Mouse (Mus musculus): ENCODE measurements around the gene C1qc. TPM values are rescaled to one million over a fixed set of nuclear protein-coding genes. Genes with fewer than 3 reads are reported as not detected.
A peak's percentile ranks its signal among the peaks of the same experiment; 100 is the strongest.

The C1qc gene
- total RNA-seq, 2 experiments from 2014 or later = 10.9 to 13.3 TPM

DNA sequence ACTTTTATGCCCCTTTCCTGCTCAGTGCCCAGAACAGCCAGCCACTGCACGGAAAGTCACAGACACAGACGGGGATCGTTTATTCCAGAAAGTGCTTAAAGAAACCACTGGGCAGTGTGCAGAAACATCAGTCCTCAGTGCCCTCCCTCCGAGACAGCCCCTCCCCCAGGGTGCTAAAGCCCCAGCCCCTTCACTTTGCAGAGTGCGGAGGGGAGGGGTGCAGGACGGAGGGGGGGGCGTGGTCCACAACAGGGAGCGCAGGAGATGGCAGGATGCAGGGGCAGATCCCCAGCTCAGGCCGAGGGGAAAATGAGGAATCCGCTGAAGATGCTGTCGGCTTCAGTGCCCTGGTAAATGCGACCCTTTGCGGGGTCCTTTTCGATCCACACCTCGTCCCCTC, 3.0 kb upstream of the C1qc start:
- DNase-seq = peak; percentile 26

DNA sequence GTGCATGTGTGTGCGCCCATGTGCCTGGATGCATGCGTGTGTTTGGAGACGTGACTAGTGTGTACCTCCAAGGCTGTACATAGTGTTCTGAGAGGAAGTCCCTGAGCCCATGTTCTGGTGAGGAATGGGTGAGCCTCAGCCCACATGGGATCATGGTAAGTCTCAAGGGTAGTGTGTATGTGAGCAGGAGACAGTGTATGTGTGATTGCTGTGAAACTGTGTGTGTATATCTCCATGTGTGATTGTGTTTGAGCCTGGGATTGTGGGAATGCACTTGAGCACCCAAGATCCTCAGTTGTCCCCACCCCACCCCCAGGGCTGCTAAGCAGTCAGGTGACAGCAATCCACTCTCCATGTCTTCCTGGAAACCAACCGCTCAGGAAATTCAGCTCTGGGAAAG, 2.0 kb upstream of the C1qc start:
- DNase-seq = no peak

DNA sequence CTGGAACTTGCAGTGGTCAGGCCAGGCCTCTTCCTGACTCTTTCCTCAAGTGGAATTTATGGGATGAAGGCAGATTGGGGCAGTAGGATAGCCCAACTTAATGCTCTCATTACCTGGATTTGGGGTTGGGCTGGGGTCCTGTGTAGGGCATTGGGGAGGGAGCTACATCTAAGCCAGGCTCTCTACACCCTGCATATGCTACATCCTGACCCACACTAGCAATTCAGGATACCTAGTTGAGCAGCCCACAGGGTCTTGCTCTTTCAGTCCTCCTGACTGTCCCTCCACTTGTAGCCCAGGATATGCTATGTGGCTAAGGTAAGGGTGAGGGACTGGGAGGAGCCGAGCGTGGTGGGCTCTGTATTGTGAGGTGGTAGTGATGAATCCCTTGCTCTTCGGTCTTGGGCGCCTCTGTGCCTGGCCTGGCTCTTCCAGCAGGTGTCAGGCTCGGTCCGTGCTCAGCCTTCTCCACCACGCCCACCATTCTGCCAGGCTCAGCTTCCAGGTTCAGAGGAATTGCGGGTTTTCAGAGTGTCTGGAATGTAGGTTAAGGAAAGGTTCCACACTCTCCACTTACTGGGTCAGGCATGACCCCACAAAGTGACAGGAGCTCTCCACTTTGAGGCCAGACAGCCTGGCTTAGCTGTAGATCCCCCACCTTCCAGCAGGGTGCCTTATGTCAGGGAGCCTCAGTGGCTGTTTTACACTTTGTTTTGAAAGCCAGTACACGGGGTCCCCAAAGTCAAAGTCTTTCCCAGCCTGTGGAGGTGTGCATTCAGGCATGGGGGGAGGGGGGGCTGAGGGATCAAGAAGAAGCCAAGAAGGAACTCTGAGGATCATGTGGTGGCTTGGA, 1.1 kb upstream of the C1qc start:
- DNase-seq = no peak

DNA sequence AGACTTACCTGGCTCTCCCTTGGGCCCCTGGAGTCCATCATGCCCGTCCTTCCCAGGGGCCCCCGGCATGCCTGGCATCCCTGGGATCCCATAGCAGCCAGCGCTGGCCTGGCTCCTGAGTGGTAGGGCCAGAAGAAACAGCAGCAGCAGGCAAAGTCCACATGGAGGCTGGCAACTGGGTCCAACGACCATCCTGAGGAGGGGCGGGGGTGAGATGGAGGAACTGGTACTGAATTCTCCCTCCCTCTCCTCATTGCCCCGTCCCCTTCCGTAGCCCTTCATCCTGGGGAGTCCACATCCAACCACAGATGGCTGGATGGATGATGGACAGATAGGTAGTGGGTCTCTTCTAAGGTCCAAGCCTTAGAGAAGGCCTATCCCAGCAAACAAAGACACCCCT, 494 bp downstream of the C1qc start:
- no peak for DNase-seq

DNA sequence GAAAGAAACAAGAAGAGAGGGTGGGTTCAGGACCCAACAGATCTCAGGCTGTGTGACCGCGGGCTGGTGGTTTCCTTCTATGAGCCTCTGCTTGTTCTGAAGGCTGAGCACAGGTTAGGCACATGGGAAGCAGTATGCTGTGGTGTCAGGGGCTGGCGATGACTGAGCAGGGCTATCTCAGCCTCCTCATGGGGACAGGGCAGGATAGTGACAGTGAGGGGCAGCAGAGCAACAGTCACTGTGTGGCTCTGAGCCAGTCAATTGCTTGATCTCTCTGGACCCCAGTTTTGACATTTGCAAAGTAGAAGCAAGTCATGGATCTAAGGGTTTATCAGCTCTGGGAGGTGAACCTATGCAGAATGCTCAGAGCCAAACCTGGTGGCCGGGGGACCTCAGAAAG, 1.8 kb downstream of the C1qc start:
- DNase-seq = no peak

DNA sequence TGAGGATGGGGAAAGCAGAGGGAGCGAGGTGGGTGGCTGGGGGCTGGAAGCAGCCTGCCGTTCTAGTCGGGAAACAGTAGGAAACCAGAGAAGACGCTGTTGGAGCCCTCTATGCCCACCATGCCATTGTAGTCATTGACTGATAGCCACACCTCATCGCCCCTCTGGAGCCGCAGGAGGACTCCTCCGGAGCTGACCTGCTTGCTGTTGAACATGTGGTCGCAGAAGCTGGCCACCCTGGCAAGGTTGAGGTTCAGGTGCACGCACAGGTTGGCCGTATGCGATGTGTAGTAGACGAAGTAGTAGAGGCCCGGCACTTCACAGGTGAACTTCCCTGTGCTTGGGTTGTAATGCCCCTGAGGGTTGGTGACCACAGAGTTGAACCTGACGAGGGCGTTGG, 2.9 kb downstream of the C1qc start:
- no peak for DNase-seq

DNA sequence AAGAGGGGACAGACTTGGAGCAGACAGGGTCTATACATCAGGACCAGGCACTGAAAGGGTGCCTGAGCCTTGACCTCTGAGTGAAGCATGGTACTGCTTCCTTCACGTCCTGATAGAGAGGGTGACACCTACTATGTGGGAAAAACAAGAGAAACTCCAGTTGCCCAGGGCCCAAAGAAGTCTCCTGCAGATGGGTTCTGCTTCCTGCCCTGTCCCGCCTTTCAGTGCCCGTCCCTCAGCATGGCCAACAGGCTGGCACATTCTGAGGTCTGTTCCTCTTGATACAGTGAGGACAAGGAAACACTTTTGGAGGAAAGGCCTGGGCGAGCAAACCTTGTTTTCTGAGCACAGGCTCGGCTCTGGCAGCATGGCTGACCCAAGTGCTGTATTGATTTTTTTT, 5.2 kb downstream of the C1qc start:
- no peak for DNase-seq

DNA sequence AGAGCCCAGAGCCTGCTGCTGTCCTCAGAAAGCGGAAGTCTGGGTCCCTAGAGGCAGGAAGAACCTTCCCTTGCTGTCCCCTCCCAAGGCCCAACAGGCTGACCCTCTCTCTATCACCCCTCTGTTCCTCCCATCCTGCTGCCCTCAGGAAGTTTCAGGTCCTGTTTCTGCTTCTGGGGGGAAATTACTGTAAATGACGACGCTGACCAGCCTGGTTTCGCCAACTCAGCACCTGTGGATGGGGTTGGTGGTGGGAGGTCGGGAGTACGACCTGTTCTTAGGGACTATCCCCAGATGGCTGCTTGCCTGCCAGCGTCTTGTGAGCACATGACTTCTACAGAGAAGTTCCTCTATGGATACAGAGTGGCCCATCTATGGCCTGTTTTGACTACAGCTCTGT, 6.8 kb downstream of the C1qc start, which contains the start of gene C1qb:
C1qb (minus strand) TSS at position 87 of the 400 bp plus-strand sequence.
- DNase-seq = peak; percentile 28

DNA sequence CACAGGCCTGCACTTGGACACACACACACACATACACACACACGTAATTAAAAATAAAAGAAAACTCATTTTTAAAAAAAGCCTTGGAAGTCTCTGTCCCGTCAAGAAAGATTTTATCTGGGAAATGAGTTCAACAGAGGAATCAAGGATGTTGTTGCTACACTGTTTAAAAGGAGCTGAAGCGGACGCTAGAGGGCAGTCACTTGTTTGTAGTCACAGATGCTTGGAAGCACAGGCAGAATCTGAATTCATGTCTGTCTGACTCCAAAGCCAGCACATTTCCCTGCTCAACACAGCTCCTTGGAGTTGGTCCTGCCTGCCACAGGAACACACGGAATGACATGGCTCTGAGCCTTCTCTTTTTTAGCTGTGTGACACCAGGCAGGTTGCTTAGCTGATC, 14.3 kb downstream of the C1qc start:
- DNase-seq = no peak

DNA sequence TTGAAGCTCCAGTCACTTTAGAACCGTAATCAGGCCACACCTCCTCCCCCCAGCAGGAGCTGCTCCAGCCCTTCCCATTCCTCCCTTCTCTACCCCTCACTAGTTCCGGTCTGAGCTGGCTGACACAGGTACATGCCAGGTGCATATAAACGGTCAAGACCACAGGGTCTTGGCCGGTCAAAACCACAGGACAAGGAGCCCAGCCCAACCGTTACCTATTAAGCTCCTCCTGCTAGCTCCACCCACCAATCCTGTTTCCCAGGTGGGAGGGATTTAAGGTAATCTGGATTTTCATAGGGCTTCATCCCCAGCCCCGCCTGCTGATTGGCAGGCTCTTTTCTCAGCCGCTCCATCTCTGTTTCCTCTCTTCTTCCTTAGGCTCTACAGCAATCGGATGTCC, 14.7 kb downstream of the C1qc start:
- DNase-seq = no peak

DNA sequence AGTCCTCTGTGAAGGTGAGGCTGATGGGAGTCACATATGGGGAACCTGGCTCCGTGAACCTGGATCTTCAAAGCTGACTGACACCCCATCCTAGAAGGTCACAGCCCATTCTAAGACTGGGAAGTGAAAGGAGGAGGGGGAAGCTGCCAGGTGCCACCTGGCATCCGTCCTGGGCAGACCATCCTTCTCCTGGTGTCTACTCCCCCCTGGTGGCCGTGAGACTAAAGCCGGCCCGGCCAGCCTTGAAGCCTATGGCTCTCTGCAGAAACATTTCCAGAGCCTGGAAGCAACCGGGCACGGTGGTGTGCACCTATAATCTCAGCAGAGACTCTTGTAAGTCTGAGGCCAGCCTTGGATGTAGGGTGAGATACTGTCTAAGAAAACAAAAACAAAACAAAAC, 15.9 kb downstream of the C1qc start:
- no peak for DNase-seq

DNA sequence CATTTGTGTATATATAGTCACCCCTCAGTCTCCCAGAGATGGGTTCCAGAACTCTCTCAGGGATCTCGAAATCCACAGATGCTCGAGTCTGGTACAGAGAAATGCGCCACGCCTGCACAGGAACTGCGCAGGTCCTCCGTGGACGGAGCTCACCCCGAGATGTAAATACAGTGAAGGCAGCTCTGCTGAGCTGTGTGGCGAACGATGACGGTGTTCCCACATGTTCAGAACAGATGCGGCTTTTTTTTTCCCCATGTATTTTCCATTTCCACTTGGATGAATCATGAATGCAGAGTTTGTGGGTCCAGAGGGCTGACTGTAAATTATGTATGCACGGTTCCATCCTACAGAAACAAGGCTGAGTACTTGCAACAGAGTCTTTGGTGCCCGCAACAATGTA, 17.9 kb downstream of the C1qc start:
- DNase-seq = no peak

DNA sequence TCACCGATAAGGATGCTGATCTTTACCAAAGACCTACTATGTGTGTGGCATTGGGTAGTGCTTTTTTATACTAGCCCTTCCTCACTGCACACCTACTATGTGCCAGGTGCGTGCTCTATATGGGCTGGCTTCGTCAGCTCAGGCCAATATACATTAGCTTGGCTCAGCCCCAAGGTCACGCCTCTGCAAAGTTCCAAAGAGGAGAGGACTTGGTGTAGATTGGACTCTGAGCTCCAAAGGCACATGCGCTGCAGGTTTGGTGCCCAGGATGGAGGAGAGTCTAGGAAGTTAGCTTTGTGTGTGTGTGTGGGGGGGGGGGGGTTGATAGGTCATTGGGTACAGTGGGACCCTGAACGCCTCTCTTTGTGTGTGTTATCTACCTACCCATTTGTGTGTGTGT, 24.5 kb downstream of the C1qc start:
- DNase-seq = no peak

DNA sequence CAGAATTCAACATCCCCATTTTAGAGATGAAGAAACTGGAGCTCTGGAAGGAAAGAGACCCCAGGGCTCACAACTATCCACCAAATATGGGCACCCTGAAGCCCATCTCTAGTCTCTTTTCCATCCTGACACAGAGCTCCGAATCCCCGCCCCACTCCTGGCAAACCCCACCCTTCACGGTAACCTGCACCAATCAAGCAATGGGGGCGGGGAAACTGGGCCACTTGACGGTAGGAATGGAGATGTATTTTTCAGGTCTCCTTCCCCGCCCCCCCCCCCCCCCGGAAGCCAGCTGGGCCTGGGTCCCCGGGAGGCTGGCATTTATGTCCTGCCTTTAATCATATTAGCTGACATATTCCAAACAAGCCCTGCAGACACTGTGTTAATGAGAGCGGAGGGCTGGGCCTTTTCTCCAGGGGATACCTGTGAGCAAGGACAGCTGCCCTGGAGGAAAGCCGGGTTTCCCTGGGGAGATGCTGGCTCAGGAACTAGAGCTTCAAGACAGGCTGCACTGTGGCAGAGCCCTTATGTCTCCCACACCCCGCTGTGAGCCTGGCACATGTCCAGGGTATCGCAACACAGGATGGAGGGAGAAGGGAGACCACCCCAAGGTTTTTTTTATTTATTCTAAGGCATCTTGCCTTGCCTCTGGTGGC, 25.0 kb downstream of the C1qc start:
- DNase-seq = no peak

DNA sequence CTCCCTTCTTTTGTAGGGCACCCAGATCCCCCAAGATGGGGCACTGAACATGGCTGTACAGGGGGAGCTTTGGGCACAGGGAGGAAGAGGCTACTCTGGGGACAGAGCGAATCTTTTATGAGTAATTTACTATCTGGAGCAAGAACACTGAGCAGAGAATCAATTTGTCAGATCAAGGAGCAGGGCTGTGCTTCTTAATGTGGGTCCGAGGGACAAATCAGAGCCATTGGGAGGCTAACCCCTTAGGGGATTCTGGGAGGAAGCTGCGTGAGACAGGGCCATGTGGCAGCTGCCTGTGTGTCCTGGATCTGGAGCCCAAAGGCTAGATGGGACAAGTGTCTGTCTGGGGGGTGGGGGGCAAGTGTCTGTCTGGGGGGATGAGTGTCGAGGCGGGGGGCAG, 27.3 kb downstream of the C1qc start:
- no peak for DNase-seq

DNA sequence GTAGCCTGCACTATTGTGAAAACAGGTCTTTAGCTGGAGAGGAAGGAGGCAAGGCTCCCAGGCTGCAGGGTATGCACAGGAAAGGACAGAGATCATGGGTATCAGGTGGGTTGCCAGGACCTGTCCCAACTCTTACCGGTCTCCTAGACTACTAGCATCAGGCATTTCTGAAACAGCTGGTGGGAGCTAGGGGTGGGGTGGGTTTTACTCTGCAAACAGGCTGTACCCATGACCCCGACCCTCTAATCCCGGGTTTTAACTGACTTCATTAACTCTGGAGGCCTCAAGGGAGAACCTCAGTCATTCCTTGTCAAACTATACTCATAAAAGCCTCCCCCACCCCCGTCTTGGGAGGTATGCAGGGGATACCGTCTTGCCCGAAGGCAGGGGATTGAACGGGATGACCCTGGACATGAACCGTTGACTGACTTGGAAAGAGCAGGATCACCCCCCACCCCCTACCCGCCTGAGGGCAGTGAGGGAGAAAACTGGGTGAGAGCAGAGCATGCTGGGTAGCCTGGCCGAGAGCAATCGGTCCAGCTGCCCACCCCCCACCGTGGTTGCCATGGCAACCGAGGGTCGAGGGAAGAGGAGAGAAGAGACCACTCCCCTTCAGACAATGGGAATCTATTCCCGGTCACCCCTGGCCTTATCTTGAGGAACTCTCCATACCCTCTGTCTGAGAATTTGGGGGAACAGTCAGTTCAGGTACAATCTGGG, 28.0 kb downstream of the C1qc start:
- DNase-seq = no peak

DNA sequence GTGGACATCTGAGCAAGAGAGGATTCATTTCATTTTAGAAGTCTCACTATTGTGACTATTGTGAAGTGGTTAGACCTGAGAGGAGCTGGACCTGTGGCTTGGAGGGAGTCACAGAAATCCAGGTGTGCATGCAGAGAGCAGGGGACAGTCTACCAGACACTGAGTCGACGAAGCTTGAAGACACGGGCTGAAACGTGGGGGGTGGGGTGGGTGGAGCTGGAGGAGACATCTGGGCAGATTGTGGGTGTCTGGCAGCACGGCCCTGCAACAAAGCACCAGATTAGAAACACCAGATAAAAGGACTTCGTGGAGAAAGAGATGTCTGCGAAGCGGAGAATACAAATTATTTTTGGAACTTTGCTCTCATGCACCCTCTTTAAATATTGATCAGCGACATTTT, 29.3 kb downstream of the C1qc start:
- no peak for DNase-seq

DNA sequence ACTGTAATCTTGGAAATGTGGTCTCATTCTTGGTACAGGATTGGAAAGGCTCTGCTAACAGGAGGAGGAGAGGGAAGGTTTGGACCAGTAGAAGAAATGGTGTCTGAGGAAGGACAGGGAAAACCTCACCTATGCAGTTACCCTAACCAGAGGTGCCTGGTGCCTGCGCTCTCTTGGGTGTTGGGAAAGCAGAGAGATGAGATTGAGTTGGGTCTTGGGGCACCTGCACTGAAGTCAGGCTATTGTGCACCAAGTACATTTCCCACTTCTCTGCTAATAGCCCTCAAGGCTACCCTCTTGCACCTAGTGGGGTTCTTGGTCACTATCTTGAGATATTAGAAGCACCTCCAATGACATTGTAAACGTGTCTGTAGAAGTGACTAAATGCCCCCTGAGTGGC, 30.5 kb downstream of the C1qc start:
- no peak for DNase-seq

DNA sequence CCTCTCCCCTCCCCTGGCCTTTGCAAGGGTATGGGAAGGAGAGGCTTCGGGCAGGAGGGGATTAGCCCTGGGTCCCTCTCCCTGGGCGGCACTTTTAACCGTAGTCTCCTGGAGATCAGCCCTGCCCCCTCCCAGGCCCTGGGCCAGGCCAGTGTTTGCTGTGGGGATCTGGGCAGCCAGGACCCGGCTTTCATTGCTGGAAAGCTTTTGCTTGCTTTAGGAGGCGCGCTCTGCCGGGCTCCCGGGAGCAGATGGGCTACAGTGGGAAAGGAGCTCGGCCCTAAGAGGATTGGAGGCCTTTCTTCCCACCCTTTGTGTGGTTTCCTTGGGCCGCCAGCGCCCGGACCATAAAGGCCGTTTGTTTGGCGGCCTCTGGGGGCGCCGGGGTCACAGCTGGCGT, 31.1 kb downstream of the C1qc start:
- DNase-seq = no peak

DNA sequence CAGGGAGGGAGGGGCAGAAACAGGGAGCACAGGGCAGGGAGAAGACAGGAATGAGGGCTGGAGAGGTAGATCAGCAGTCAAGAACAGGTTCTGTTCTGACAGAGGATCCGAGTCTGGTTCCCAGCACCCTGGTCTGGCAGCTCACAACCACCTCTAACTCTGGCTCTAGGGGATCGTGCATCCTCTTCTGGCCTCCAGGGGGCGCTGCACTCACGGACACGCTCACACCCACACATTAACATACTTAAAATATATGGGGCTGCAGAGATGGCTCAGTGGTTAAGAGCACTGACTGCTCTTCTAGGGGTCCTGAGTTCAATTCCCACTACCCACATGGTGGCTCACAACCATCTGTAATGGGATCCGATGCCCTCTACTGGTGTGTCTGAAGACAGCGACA, 32.8 kb downstream of the C1qc start:
- no peak for DNase-seq

DNA sequence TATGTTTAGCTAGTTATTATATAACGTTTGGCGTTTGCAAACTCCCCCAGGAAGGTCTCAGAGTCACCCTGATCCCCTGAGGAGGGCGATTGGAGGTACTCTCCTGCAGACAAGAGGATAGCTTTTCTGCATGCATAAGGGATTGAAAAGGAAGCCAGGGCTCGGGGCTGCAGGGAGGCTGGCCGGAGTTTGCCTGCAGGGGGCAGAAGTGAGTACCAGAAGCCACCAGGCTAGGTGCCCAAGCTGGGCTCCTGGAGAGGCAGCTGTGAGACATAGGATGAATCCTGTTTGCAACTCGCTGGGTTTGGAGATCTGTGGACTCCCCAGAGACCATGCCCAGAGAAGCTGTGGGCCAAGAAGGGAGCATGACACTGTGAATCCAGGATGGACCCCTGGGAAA, 37.8 kb downstream of the C1qc start:
- no peak for DNase-seq

DNA sequence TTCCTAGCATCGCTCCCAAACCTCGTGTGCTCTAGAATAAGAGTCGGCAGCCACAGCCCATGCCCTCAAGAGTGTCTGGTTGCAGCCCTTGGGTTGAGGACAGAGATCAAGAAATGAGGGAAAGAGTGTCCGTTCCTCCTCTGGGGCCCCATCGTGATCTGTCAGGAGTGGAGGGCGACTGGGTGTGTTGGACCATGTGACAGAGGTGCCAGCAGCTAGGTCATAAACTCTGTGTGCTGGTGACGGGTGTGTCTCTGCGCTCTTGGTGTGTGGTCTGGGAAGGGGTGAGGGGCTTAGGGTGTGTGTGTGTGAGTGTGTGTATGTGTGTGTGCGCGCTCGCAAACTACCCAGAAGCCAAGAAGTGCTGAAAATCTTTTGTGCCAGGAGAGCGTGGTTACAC, 39.9 kb downstream of the C1qc start:
- no peak for DNase-seq

DNA sequence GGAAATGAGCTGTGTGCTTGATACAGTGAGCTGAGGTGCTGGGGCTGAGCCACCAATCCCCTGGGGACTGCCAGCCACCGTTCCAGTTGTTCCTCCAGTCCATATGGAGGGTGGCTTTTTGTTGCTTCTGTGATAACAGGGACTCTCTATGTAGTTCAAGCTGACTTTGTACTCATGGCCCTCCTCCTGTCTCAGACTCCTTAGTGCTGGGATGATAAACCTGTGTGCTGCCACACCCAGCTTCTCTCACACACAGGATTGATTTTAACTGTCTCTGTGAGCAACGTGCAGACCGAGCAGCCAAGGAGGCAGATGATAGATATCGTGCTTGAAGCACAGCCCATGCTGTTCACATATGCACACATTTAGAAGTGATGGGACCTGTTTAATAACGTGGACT, 40.7 kb downstream of the C1qc start:
- no peak for DNase-seq

Measured in gastrocnemius, postnatal 25 days (tissue).